Mouse (Mus musculus): ENCODE data around the gene Arnt.

The Arnt gene

DNA sequence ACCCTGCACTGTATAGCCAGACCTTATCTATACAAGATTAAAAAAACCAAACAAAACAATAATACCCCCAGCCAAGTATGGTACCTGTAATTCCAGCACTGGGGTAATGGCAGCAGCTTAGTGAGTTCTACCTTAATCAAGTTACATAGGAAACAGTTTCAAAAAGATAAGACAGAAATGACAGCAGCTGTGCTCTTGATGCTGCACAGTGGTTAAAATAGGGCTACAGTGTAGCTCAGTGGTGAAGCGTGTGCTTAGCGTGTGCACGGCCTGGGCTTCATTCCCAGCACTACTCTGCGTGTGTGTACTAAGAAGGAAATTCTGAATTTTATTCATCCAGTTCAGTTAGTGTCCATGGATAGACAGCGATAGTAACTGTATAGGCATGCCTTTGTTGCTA is 22.2 kb downstream of the Arnt start:
- DNase-seq (ENCODE audit: low spot score) = no peak

DNA sequence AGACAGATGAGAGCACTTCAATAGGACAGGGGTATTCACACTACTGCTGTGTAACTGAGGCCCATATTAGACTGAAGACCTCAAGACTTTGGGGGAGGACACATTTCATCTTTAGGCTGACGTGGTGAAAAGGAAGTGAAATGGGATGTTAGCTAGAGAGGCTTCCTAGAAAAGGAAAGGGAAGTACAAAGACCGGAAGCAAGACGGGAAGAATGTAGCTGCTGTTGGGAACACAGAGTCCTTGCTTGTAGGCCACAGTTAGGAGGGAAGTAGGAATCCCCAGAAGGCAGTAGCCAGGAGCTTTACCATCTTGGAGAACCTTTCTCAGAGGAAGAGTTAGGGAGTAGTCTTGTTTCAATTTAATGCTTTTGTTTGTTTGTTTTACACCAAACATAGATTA is 23.6 kb downstream of the Arnt start:
- DNase-seq (ENCODE audit: low spot score) = no peak

- DNase-seq (ENCODE audit: low spot score) = no peak
These were observed 25.2 kb downstream of the Arnt start for GRCm38 (mm10) chr3:95459381-95459780.

GRCm38 (mm10) chr3:95463852-95464251 is 29.7 kb downstream of the Arnt start:
- DNase-seq (ENCODE audit: low spot score) = no peak

- DNase-seq (ENCODE audit: low spot score) = no peak
These were observed 44.8 kb downstream of the Arnt start for GRCm38 (mm10) chr3:95478966-95479365.

- DNase-seq (ENCODE audit: low spot score) = no peak
These were observed 52.2 kb downstream of the Arnt start for GRCm38 (mm10) chr3:95486421-95486820.

GRCm38 (mm10) chr3:95488679-95489078 is 54.5 kb downstream of the Arnt start:
- no peak for DNase-seq (ENCODE audit: low spot score)

GRCm38 (mm10) chr3:95490238-95490637 is 56.0 kb downstream of the Arnt start:
- no peak for DNase-seq (ENCODE audit: low spot score)

DNA sequence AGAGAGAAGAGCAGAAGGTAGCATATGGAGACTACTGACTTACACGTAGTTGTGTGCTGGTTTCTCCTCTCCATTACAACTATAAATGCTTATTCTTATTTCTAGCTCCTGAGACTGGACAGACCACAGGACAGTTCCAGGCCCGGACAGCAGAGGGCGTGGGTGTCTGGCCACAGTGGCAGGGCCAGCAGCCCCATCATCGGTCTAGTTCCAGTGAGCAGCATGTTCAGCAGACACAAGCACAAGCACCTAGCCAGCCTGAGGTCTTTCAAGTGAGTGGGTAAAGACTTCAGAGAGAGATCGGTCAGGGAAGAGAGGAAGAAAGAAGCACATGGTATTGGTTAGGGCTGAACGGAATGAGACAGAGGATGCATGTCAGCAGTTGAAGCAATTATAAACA is 60.2 kb downstream of the Arnt start:
- no peak for DNase-seq (ENCODE audit: low spot score)

DNA sequence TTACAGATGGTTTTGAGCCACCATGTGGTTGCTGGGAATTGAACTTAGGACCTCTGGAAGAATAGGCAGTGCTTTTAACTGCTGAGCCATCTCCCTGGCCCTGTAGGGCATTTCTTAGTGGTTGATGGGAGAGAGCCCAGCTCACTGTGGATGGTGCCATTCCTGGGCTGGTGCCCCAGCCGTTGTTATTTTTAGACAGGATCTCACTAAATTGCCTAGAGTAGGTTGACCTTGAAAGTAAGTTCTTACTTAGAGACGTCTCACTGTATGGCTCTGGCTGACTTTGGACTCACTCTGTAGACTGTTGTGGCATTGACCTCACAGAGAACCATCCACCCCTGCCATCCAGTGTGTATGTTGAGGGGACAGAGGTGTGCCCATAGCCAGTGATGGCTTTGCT is 64.0 kb downstream of the Arnt start:
- no peak for DNase-seq (ENCODE audit: low spot score)

- no peak for DNase-seq (ENCODE audit: low spot score)
These were observed 64.8 kb downstream of the Arnt start, which contains the start of gene Ctsk for GRCm38 (mm10) chr3:95499024-95499423. Gene Ctsk, plus strand, starts transcription at chr3:95499256.

DNA sequence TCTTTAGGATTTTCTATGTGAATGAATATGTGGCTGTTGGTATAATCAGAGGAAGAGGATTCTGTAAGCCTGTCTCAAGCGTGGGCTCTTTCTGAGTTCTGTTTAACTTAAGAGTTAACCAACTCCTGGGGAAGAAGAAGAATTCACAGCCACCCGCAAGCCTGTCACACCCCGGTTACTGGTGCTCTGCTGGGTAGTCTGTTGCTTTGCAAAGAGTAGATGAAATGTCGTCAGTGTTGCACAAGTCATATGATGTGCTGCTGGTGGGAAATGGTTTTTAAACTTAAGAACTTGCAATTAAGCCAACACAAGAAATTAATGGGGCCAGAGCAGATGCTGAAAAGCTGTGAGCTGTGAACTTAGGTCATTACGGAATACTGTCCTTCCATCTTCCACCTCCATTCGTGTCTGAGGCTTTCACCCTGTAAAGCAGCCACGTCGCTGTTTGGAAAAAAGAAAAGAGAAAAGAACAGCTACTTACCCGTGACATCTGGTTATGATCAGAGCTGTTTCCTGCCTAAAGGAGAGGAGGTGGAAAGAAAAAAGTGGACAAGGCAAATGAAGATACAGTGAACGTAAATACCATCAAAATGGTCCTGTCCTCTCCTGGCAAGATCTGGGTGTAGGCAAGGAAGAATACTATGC is 65.4 kb downstream of the Arnt start:
- DNase-seq (ENCODE audit: low spot score) = no peak

- no peak for DNase-seq (ENCODE audit: low spot score)
These were observed 68.1 kb downstream of the Arnt start for GRCm38 (mm10) chr3:95502312-95502711.

DNA sequence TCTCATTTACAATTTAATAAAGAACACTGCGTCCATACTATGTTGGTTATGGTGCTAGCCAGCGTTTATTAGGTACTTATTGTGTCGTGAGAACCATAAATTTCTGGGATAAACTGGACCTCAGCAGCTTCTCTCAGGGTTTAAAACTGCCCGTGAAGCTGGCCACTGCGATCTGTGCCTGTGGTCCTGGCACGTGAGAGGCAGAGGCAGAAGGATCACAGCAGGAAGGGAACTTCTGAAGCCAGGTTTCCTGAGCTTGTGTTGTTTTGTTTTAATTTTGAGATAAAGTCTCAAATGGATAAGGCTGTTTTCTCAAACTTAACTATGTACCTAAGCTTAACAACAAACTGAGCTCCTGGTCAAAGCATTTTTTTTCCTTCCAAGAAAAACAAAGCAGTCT is 75.2 kb downstream of the Arnt start:
- no peak for DNase-seq (ENCODE audit: low spot score)

DNA sequence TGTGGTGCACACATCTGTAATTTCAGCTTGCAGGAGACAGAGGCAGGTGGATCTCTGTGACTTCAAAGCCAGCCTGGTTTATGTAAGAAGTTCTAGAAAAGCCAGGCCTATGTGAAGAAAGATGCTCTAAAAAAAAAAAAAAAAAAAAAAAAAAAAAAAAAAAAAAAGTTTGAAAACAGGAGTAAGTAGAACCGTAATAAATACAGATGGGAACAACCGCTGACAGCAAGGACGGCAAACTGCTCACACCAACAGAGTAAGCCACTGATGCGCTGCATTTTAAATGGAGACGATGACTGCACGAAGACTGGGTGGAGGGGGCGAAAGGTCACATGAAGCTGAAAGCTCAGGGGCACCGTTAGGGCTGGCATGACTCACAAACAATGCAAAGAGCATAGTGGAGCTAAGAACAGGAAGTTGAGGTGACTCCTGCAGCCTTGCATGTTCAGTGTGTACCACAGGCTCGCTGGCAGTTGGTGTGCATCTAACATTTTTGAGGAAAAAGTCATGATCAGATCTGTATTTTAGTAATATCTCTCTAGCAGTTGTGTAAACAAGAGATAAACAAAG is 77.5 kb downstream of the Arnt start:
- DNase-seq (ENCODE audit: low spot score) = no peak

GRCm38 (mm10) chr3:95516614-95517041 is 82.4 kb downstream of the Arnt start:
- DNase-seq (ENCODE audit: low spot score) = no peak

DNA sequence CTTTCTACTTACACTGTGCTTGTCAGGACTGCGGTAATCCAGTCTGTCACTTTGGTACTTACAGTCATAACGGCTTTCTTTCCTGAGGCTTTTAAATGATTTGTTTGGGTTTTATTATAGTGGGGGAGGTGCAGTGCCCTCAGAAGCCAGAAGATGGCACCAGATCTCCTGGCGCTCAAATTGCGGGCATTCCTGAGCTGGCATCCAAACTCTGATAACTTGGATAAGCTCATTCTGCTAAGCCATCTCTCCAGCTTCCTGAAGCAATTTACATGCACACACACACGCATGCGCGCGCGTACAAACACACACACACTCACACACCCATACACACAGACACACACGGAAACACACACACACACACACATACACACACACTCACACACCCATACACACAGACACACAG is 83.3 kb downstream of the Arnt start:
- DNase-seq (ENCODE audit: low spot score) = peak; percentile 60

GRCm38 (mm10) chr3:95518891-95519290 is 84.7 kb downstream of the Arnt start:
- DNase-seq (ENCODE audit: low spot score) = no peak

DNA sequence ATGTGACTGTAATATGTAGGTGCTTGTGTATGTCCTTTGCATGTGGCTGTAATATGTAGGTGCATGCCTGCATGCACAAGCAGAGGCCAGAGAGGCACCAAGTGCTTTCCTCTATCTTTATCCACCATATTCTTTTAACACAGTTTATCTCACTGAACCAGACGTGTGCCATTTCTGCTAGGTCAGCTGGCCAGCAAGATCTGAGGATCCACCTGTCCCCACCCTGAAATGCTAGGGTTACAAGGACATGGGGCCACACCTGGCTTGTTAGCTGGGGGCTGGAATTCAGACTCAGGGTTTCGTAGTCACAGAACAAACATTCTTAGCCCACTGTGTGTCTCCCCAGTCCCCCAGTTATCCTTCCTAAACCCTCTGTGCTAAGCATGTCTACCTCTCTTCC is 85.1 kb downstream of the Arnt start:
- no peak for DNase-seq (ENCODE audit: low spot score)

DNA sequence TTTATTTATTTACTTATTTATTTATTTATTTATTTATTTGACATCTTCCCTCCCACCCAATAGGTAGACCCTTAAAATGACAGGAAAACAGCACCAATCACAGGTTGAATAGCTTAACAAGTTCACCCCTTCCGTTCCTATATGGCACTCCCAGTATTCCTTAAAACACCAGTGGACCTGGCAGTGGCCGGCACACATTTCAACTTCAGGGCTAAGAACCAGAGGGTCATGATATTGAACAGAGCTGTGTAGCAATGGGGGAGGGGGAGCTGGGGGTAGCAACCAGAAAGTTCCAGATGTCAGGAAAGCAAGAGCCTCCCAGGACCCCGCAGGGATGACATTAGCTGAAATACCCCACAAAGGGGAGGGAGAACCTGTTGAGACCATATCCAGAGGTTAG is 85.9 kb downstream of the Arnt start:
- DNase-seq (ENCODE audit: low spot score) = no peak

DNA sequence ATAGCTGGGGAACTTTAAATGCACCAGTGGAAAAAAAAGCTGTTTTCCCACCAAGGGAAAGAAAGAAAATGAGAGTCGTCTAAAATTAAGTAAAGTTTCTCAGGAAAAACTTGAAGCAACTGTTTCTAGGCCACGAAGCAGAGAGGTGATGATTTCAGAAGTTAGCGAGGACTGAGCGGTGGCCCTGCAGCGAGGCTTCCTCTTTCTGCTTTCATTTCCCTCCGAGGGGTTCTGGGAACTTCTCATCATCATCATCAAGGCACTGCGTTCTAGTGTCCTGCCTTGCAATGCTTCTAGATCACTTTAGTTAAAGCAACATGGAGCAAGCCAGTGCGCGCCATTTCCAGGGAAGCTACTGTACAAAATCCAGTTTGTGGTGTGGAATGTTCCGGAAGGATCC is 87.0 kb downstream of the Arnt start:
- DNase-seq (ENCODE audit: low spot score) = no peak

DNA sequence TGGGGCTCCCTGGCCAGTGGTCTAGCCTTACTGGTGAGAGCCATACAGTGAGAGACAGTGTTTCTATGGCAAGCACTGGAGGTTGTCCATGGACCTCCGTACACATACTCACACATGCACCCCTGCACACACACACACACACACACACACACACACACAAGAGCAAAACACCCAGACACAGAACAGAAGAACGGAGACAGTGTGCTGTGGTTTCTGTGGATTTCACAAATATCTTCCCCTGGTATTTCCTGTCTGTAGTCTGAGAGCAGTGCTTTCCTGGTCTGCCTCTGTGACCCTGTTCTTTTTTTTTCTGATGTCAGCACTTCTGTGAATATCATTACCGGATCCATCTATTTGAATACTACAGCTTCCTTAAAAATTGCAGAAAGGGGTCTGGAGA is 89.5 kb downstream of the Arnt start:
- no peak for DNase-seq (ENCODE audit: low spot score)

- no peak for DNase-seq (ENCODE audit: low spot score)
These were observed 90.5 kb downstream of the Arnt start for GRCm38 (mm10) chr3:95524673-95525072.

GRCm38 (mm10) chr3:95526111-95526510 is 91.9 kb downstream of the Arnt start:
- DNase-seq (ENCODE audit: low spot score) = no peak

Measured in layer of hippocampus, adult 9-10 months (tissue).